Mouse (Mus musculus) NIH3T3 (cell line): ENCODE measurements at regions not wholly inside any gene's neighbourhood (a gene's known extent, or its start where the extent isn't known, plus 50 kb on each side); places are given as distances from the start of the nearest gene placed in this dataset.
A peak's percentile ranks its signal among the peaks of the same experiment; 100 is the strongest.

ENCODE experiments used
- DNase-seq: peaks from one replicate; pipeline ENCODE4 v3.0.0-alpha.2; 2012; ENCODE audit warnings: low read depth

GRCm38 (mm10) chr5:47185868-47186267 lies 797.1 kb upstream of the Slit2 start:
- no peak for DNase-seq

GRCm38 (mm10) chr5:47202164-47202914 lies 780.6 kb upstream of the Slit2 start:
- DNase-seq, result no peak

- no peak for DNase-seq
Observed at GRCm38 (mm10) chr5:47202915-47203296, 780.0 kb upstream of the Slit2 start.

- no peak for DNase-seq
Observed at GRCm38 (mm10) chr5:47210542-47210941, 772.4 kb upstream of the Slit2 start.

GRCm38 (mm10) chr5:47215421-47215820 lies 767.5 kb upstream of the Slit2 start:
- no peak for DNase-seq

GRCm38 (mm10) chr5:47225247-47225646 lies 757.7 kb upstream of the Slit2 start:
- peak; percentile 49 for DNase-seq

- no peak for DNase-seq
Observed at GRCm38 (mm10) chr5:47236094-47236493, 746.8 kb upstream of the Slit2 start.

GRCm38 (mm10) chr5:47240060-47240459 lies 742.9 kb upstream of the Slit2 start:
- no peak for DNase-seq

- DNase-seq, result peak; percentile 12
Observed at GRCm38 (mm10) chr5:47240586-47240985, 742.4 kb upstream of the Slit2 start.

- no peak for DNase-seq
Observed at GRCm38 (mm10) chr5:47254835-47255369, 728.0 kb upstream of the Slit2 start.

GRCm38 (mm10) chr5:47261658-47262411 lies 721.1 kb upstream of the Slit2 start:
- no peak for DNase-seq

- no peak for DNase-seq
Observed at GRCm38 (mm10) chr5:47272642-47273041, 710.3 kb upstream of the Slit2 start.

GRCm38 (mm10) chr5:47273389-47274255 lies 709.3 kb upstream of the Slit2 start:
- no peak for DNase-seq

GRCm38 (mm10) chr5:47274256-47274638 lies 708.7 kb upstream of the Slit2 start:
- no peak for DNase-seq

- DNase-seq, result no peak
Observed at GRCm38 (mm10) chr5:47276231-47277195, 706.4 kb upstream of the Slit2 start.

GRCm38 (mm10) chr5:47279630-47280029 lies 703.3 kb upstream of the Slit2 start:
- DNase-seq, result peak; percentile 21

- no peak for DNase-seq
Observed at GRCm38 (mm10) chr5:47299602-47300001, 683.3 kb upstream of the Slit2 start.

GRCm38 (mm10) chr5:47317506-47317905 lies 665.4 kb upstream of the Slit2 start:
- no peak for DNase-seq

GRCm38 (mm10) chr5:47318147-47318546 lies 664.8 kb upstream of the Slit2 start:
- no peak for DNase-seq

GRCm38 (mm10) chr5:47322511-47323167 lies 660.3 kb upstream of the Slit2 start:
- DNase-seq, result no peak
